Mouse (Mus musculus) heart, embryonic 12.5 days (tissue): ENCODE data around the gene Mcoln2. TPM values are rescaled to one million over a fixed set of nuclear protein-coding genes. Genes with fewer than 3 reads are reported as not detected.

Experiments used
- ATAC-seq: fragments of 200-750 bp; cut with Nextera tagmentation; 2 replicates; pipeline ENCODE4 v1.8.0; 2017; ENCODE audit warnings: moderate TSS enrichment, moderate library complexity; ENCODE audit not compliant: insufficient number of reproducible peaks, low FRiP score
- H3K27ac ChIP-seq: fragments of 300-500 bp; sonication (generic); 2 replicates; pipeline ENCODE4 v1.5.1; 2016; ENCODE audit warnings: mild to moderate bottlenecking, moderate library complexity; ENCODE audit not compliant: poor library complexity, severe bottlenecking
- H3K27me3 ChIP-seq: fragments of 300-500 bp; sonication (generic); replicated peaks from 2 replicates; pipeline ENCODE4 v1.6.1; 2016; ENCODE audit warnings: mild to moderate bottlenecking, moderate library complexity
- H3K36me3 ChIP-seq: fragments of 300-500 bp; sonication (generic); 2 replicates; pipeline ENCODE4 v1.6.1; 2016; ENCODE audit warnings: mild to moderate bottlenecking, moderate library complexity
- H3K4me1 ChIP-seq: fragments of 300-500 bp; sonication (generic); replicated peaks from 2 replicates; pipeline ENCODE4 v1.6.1; 2016; ENCODE audit warnings: mild to moderate bottlenecking
- H3K4me2 ChIP-seq: fragments of 300-500 bp; sonication (generic); 2 replicates; pipeline ENCODE4 v1.6.1; 2016; ENCODE audit warnings: mild to moderate bottlenecking, moderate library complexity
- H3K4me3 ChIP-seq: fragments of 300-500 bp; sonication (generic); 2 replicates; pipeline ENCODE4 v1.5.1; 2016; ENCODE audit warnings: mild to moderate bottlenecking
- H3K9ac ChIP-seq: fragments of 300-500 bp; sonication (generic); 2 replicates; pipeline ENCODE4 v1.6.1; 2016; ENCODE audit warnings: mild to moderate bottlenecking, moderate library complexity
- H3K9me3 ChIP-seq: fragments of 300-500 bp; sonication (generic); replicated peaks from 2 replicates; pipeline ENCODE4 v1.6.1; 2016; ENCODE audit warnings: mild to moderate bottlenecking, moderate library complexity
- WGBS: fragments of 180-500 bp; shearing (Covaris S2); methylation state at CpG from one replicate; pipeline ENCODE4 v1.1.7; 2016; 5-methylcytosine and 5-hydroxymethylcytosine counted together
- polyA plus RNA-seq: library from polyadenylated mRNA; unstranded; fragments of >200 nt; fragmentation: Nextera tagmentation; extraction: Ambion mirVana; gene quantifications from 2 replicates; pipeline ENCODE4 v1.2.1, GENCODE M21; 2016

Gene Mcoln2
- polyA plus RNA-seq, 1 experiment from 2014 or later, result 0.57 TPM

GRCm38 (mm10) chr3:146189933-146190332, 40.3 kb downstream of the Mcoln2 start:
- H3K27ac ChIP-seq, result no peak overlapping the region
- ATAC-seq, result no peak
- no peaks in the 10 kb centered on the region for H3K27me3 ChIP-seq
- H3K36me3 ChIP-seq, result no peaks in the 10 kb centered on the region
- H3K4me1 ChIP-seq, result peaks cover 15% of the 10 kb centered on the region
- H3K9ac ChIP-seq, result no peak overlapping the region
- 64% methylated on average over 10 of the region's 10 CpGs for WGBS
- H3K4me3 ChIP-seq, result no peak overlapping the region
- 0 out of 2 replicates have a peak, but pooled peaks cover 4% of the 10 kb centered on the region for H3K9me3 ChIP-seq
- no peak overlapping the region for H3K4me2 ChIP-seq

DNA sequence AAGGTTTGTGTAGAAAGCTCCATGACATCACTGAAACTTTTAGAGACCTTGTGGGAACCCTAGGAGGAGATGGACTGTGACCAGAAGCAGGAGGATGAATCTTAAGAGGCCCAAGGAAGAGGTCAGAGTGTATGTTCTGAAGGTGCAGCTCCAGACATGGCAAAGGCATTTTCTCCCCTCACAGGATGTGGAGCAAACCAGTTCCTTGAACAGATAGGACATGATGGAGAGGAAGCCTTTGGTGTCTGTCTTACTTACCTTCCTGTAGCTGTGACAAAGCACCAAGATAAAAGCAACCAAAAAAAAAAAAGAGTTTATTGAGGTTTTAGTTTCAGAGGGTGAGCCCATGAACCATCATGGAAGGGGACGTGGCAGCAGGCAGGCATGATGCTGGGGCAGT, 42.9 kb downstream of the Mcoln2 start:
- no peak for ATAC-seq
- no peak overlapping the region for H3K4me3 ChIP-seq
- H3K27me3 ChIP-seq, result no peaks in the 10 kb centered on the region
- H3K9ac ChIP-seq, result no peak overlapping the region
- no peak overlapping the region for H3K27ac ChIP-seq
- WGBS, result 83% methylated on average over 1 of the region's 1 CpGs
- no peak overlapping the region for H3K4me2 ChIP-seq
- H3K36me3 ChIP-seq, result no peaks in the 10 kb centered on the region
- H3K9me3 ChIP-seq, result 0 out of 2 replicates have a peak, but pooled peaks cover 4% of the 10 kb centered on the region
- H3K4me1 ChIP-seq, result peaks cover 24% of the 10 kb centered on the region

- Histone ChIP-seq H3K27ac (no peak overlapping the region), H3K27me3 (no peaks in the 10 kb centered on the region), H3K4me2 (no peak overlapping the region), H3K36me3 (no peaks in the 10 kb centered on the region), H3K9me3 (no peaks in the 10 kb centered on the region), H3K4me1 (peaks cover 41% of the 10 kb centered on the region), H3K9ac (no peak overlapping the region), H3K4me3 (no peak overlapping the region)
- 81% methylated on average over 5 of the region's 5 CpGs for WGBS
- ATAC-seq, result no peak
Observed at GRCm38 (mm10) chr3:146195153-146195552, 45.5 kb downstream of the Mcoln2 start.

GRCm38 (mm10) chr3:146196301-146196700, 46.7 kb downstream of the Mcoln2 start:
- ATAC-seq, result no peak
- no peak overlapping the region for H3K4me2 ChIP-seq
- H3K4me1 ChIP-seq, result peaks cover 38% of the 10 kb centered on the region
- no peak overlapping the region for H3K9ac ChIP-seq
- WGBS, result 63% methylated on average over 6 of the region's 6 CpGs
- H3K9me3 ChIP-seq, result no peaks in the 10 kb centered on the region
- H3K27me3 ChIP-seq, result no peaks in the 10 kb centered on the region
- no peaks in the 10 kb centered on the region for H3K36me3 ChIP-seq
- H3K4me3 ChIP-seq, result no peak overlapping the region
- H3K27ac ChIP-seq, result peak overlapping the region; percentile 66; the same call in 1 of the 2 replicates

DNA sequence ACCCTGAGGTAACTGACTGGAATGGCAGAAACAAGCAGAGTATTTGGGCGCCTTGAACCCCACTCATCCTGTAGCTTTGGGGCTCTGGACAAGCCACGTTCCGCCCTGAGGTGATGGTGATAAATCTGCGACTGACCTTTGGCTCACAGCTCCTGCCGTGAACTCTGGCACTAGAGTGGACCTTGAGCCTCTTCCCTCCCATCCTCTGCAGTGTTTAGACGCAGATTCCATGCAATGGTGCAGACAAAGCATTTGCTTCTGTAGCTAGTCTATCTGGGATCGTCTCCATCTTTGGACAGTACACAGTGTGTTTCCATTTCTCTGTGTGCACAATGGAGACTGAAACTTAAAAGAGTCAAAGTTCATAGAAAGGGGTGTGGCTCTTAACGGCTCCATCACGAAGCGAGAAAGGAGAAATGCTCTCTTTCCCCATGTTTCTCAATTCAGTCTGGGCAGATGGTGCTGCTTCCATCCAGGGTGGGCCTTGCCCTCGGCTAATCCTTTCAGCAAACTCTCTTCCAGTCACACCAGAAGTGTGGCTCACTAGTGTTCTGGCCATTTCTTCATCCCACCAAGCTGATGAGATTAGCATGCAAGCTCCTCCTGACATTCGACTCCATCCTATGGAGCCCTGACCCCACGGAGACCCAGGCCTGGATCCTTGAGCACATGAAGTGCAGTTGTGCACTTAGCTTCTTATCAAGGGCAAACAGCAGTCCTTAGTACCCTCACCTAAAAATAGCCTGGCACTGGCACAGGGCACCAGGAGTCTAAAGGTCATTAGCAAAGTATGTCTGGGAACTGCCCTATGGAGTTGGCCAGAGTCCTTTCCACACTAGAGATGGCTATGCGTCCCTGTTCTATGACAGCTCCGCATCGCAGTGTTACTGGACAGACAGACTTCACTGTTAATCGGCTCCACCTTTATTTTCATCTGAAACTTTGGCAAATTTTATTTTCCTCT, 47.4 kb downstream of the Mcoln2 start:
- H3K9ac ChIP-seq, result no peak overlapping the region
- no peak overlapping the region for H3K4me3 ChIP-seq
- 67% methylated on average over 17 of the region's 17 CpGs for WGBS
- H3K27me3 ChIP-seq, result no peaks in the 10 kb centered on the region
- H3K36me3 ChIP-seq, result no peaks in the 10 kb centered on the region
- H3K9me3 ChIP-seq, result no peaks in the 10 kb centered on the region
- H3K27ac ChIP-seq, result peak overlapping the region; percentile 66
- no peak overlapping the region for H3K4me2 ChIP-seq
- ATAC-seq, result no peak
- peaks cover 36% of the 10 kb centered on the region for H3K4me1 ChIP-seq

GRCm38 (mm10) chr3:146197785-146198184, 48.2 kb downstream of the Mcoln2 start:
- H3K9ac ChIP-seq, result no peak overlapping the region
- no peak overlapping the region for H3K4me2 ChIP-seq
- no peak overlapping the region for H3K4me3 ChIP-seq
- peaks cover 38% of the 10 kb centered on the region for H3K4me1 ChIP-seq
- no peaks in the 10 kb centered on the region for H3K9me3 ChIP-seq
- no peaks in the 10 kb centered on the region for H3K36me3 ChIP-seq
- H3K27ac ChIP-seq, result peak overlapping the region; percentile 66
- 62% methylated on average over 12 of the region's 12 CpGs for WGBS
- ATAC-seq, result no peak
- no peaks in the 10 kb centered on the region for H3K27me3 ChIP-seq

GRCm38 (mm10) chr3:146198803-146199481, 49.3 kb downstream of the Mcoln2 start:
- no peak for ATAC-seq
- no peak overlapping the region for H3K4me3 ChIP-seq
- H3K4me1 ChIP-seq, result peaks cover 49% of the 10 kb centered on the region
- H3K9me3 ChIP-seq, result no peaks in the 10 kb centered on the region
- 77% methylated on average over 11 of the region's 11 CpGs for WGBS
- H3K27me3 ChIP-seq, result no peaks in the 10 kb centered on the region
- no peaks in the 10 kb centered on the region for H3K36me3 ChIP-seq
- no peak overlapping the region for H3K9ac ChIP-seq
- no peak overlapping the region for H3K4me2 ChIP-seq
- H3K27ac ChIP-seq, result no peak overlapping the region

DNA sequence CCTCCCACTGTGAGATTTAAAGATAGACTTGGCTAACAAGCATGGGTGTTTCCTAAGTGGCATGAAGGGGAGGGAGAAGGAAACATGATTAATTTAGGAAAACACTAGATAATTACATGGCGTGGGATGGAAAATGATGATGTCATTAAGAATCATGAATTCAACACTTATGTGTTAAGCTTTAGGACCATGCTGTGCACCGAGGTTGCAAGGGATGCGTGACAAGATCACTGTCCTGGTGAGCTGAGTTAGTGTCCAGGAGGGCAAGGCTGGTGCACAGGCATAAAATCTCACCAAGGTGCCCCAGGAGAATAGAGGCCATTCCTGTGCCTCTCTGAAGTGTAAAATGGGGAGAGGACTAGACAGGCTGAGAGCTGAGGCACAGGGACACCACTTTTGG, 49.9 kb downstream of the Mcoln2 start:
- Histone ChIP-seq H3K9me3 (no peaks in the 10 kb centered on the region), H3K4me3 (no peak overlapping the region), H3K4me2 (no peak overlapping the region), H3K36me3 (no peaks in the 10 kb centered on the region), H3K27ac (no peak overlapping the region), H3K27me3 (no peaks in the 10 kb centered on the region), H3K9ac (no peak overlapping the region), H3K4me1 (peaks cover 54% of the 10 kb centered on the region)
- 59% methylated on average over 3 of the region's 3 CpGs for WGBS
- no peak for ATAC-seq

DNA sequence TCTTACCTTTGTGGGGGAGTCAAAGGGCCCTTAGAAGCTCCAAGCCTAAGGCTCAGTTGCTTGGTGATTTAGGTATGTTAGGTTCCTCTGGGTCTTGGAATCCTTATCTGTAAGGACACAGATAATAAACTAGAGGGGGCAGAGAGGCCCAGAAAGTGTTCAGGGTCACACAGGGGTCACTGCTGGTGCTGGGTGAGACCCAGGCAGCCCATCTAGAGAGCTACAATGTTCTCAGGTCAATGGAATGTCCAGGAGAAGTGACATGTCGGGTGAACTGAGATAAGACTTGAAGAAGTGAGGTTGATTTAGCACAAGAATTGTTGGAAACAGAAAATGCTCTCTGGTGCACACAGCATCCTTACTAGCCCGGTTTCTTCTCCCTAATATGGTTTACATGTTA, 54.7 kb downstream of the Mcoln2 start:
- Histone ChIP-seq H3K27me3 (no peaks in the 10 kb centered on the region), H3K4me2 (peak overlapping the region; percentile 3; the same call in 1 of the 2 replicates), H3K27ac (peak overlapping the region; percentile 77), H3K4me3 (no peak overlapping the region), H3K9me3 (no peaks in the 10 kb centered on the region), H3K9ac (no peak overlapping the region), H3K36me3 (no peaks in the 10 kb centered on the region), H3K4me1 (peaks cover 40% of the 10 kb centered on the region)
- peak; percentile 46; the same call in 1 of the 2 replicates for ATAC-seq
- 6% methylated on average over 2 of the region's 2 CpGs for WGBS

- no peak overlapping the region for H3K9ac ChIP-seq
- H3K36me3 ChIP-seq, result no peaks in the 10 kb centered on the region
- H3K27me3 ChIP-seq, result no peaks in the 10 kb centered on the region
- no peaks in the 10 kb centered on the region for H3K9me3 ChIP-seq
- peaks cover 40% of the 10 kb centered on the region for H3K4me1 ChIP-seq
- WGBS, result 16% methylated on average over 11 of the region's 11 CpGs
- H3K4me2 ChIP-seq, result peak overlapping the region; percentile 31; the same call in 1 of the 2 replicates
- peak; percentile 78 for ATAC-seq
- H3K27ac ChIP-seq, result peak overlapping the region; percentile 77
- no peak overlapping the region for H3K4me3 ChIP-seq
Observed at GRCm38 (mm10) chr3:146205305-146205704, 55.7 kb downstream of the Mcoln2 start.

GRCm38 (mm10) chr3:146206635-146207034, 57.0 kb downstream of the Mcoln2 start:
- Histone ChIP-seq H3K27me3 (no peaks in the 10 kb centered on the region), H3K4me3 (no peak overlapping the region), H3K4me2 (no peak overlapping the region), H3K27ac (no peak overlapping the region), H3K9me3 (no peaks in the 10 kb centered on the region), H3K36me3 (no peaks in the 10 kb centered on the region), H3K9ac (no peak overlapping the region), H3K4me1 (peaks cover 40% of the 10 kb centered on the region)
- no peak for ATAC-seq
- 77% methylated on average over 2 of the region's 2 CpGs for WGBS
